Mouse (Mus musculus): ENCODE measurements around the gene Pyy. TPM values are rescaled to one million over a fixed set of nuclear protein-coding genes. Genes with fewer than 3 reads are reported as not detected.

Pyy gene
- polyA plus RNA-seq (2015; fragmentation: Nextera tagmentation; extraction: Ambion mirVana) = not detected in 2 replicates

DNA sequence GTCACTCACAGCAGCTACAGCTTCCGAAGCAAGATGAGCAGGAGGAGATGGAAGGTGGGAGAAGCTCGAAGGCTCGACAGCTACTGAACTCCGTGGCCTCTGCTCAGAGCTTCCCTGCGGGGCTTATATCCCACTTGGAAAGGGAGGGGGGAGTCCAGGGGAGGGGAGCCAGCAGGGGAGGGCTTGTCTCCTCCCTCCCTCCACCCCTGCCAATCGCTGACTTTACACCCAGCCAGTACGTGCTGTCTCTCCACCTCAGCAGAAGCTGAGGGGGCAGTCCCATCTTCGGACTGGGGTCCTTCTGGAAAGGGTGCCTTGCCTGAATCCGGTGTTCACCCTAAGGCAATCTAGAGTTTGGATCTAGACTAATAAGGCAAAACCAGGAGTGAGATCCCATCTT lies at the start of gene Pyy:
Gene Pyy, minus strand, starts transcription at position 101 of the 400 bp plus-strand sequence.
- peaks cover 3% of the 10 kb centered on the region; the same call in 1 of the 2 replicates for H3K4me1 ChIP-seq (replicated peaks)
- H3K27ac ChIP-seq = no peak within 1 kb of the TSS
- no peak within 1 kb of the TSS for H3K9ac ChIP-seq (replicated peaks)
- 15% methylated on average over 9 of the region's 9 CpGs for WGBS
- H3K4me3 ChIP-seq (replicated peaks) = no peak within 1 kb of the TSS
- no peak within 1 kb of the TSS; the same call in 1 of the 2 replicates for H3K4me2 ChIP-seq (replicated peaks)
- no peaks in the 10 kb centered on the region for H3K36me3 ChIP-seq
- no peaks in the 10 kb centered on the region for H3K9me3 ChIP-seq
- H3K27me3 ChIP-seq = peaks cover 67% of the 10 kb centered on the region
- no peak for ATAC-seq

DNA sequence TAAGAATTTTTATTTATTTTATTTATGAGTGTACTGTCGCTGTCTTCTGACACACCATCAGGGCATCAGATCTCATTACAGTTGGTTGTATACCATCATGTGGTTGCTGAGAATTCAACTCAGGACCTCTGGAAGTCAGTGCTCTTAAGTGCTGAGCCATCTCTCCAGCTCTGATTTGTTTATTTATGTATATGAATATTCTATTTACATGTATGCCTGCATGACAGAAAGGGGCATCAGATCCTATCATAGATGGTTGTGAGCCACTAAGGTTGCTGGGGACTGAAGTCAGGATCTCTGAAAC lies 49.1 kb upstream of the Pyy start:
- H3K9ac ChIP-seq (replicated peaks) = no peak overlapping the region

GRCm38 (mm10) chr11:102156039-102156785 lies 48.6 kb upstream of the Pyy start, which contains the start of gene Tmem101:
Tmem101 (minus strand) TSS chr11:102156404.
- under 1% methylated on average over 37 of the region's 37 CpGs for WGBS
- ATAC-seq = peak; percentile 95

More for the DNA sequence above, 49.1 kb upstream of the Pyy start:
- H3K4me3 ChIP-seq (replicated peaks) = no peak overlapping the region
- no peaks in the 10 kb centered on the region for H3K27me3 ChIP-seq
- peak overlapping the region; percentile 93; the same call in 1 of the 2 replicates for H3K4me2 ChIP-seq (replicated peaks)
- ATAC-seq = no peak; the same call in 1 of the 2 replicates
- H3K36me3 ChIP-seq = peaks cover 31% of the 10 kb centered on the region
- no peaks in the 10 kb centered on the region for H3K9me3 ChIP-seq
- H3K4me1 ChIP-seq (replicated peaks) = peaks cover 10% of the 10 kb centered on the region
- WGBS = 12% methylated on average over 1 of the region's 1 CpGs
- no peak overlapping the region for H3K27ac ChIP-seq

DNA sequence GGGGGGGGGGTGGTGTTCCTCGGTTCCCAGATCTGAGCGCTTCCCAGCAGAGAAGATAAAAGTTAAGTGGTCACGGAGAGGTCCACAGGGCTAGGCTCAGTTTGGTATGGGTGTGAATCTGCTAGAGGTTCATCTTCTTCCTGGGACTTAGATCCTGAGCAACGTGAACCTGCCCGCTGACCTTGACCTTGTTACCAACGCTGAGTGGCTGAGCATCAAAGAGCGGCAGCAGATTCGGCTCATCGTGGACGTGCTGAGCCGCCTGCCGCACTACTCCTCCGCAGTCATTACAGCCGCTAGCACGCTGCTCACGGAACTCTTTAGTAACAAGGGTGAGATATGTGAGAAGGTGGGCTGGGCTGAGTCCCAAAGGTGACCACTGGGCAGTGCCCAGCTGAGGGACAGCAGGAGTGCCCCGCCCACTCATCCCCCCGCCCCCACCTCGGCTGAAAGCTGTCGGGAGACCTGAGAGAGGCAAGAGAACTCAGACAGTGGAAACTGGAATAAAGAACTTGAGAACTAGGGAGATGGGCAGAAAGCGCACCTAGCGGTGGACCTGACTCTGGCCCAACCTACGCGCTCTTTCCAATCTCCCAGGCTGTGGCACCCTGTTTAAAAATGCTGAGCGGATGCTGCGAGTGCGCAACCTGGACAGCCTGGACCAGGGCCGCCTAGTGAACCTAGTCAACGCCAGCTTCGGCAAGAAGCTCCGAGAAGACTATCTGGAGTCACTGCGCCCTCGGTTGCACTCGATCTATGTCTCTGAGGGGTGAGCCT lies 39.8 kb upstream of the Pyy start:
- H3K27ac ChIP-seq = no peak overlapping the region
- H3K4me2 ChIP-seq (replicated peaks) = no peak overlapping the region
- H3K27me3 ChIP-seq = peaks cover 75% of the 10 kb centered on the region
- ATAC-seq = no peak
- peaks cover 2% of the 10 kb centered on the region for H3K36me3 ChIP-seq
- no peak overlapping the region for H3K9ac ChIP-seq (replicated peaks)
- no peaks in the 10 kb centered on the region for H3K9me3 ChIP-seq
- H3K4me3 ChIP-seq (replicated peaks) = no peak overlapping the region
- 14% methylated on average over 34 of the region's 34 CpGs for WGBS
- peaks cover 15% of the 10 kb centered on the region for H3K4me1 ChIP-seq (replicated peaks)

More at GRCm38 (mm10) chr11:102156039-102156785, 48.6 kb upstream of the Pyy start, which contains the start of gene Tmem101:
- H3K4me2 ChIP-seq (replicated peaks) = peak within 1 kb of the TSS; percentile 93
- H3K36me3 ChIP-seq = peaks cover 28% of the 10 kb centered on the region
- H3K27ac ChIP-seq = peak within 1 kb of the TSS; percentile 77
- peak within 1 kb of the TSS; percentile 71 for H3K9ac ChIP-seq (replicated peaks)
- H3K9me3 ChIP-seq = no peaks in the 10 kb centered on the region
- H3K4me3 ChIP-seq (replicated peaks) = peak within 1 kb of the TSS; percentile 67
- H3K4me1 ChIP-seq (replicated peaks) = peaks cover 10% of the 10 kb centered on the region
- H3K27me3 ChIP-seq = no peaks in the 10 kb centered on the region

- peaks cover 15% of the 10 kb centered on the region for H3K4me1 ChIP-seq (replicated peaks)
- ATAC-seq = no peak
- H3K4me2 ChIP-seq (replicated peaks) = no peak overlapping the region
- WGBS = 10% methylated on average over 17 of the region's 17 CpGs
- H3K36me3 ChIP-seq = no peaks in the 10 kb centered on the region
- H3K4me3 ChIP-seq (replicated peaks) = no peak overlapping the region
- peaks cover 76% of the 10 kb centered on the region for H3K27me3 ChIP-seq
- no peaks in the 10 kb centered on the region for H3K9me3 ChIP-seq
- no peak overlapping the region for H3K9ac ChIP-seq (replicated peaks)
- no peak overlapping the region for H3K27ac ChIP-seq
These were observed 38.9 kb upstream of the Pyy start for GRCm38 (mm10) chr11:102146531-102146930.

GRCm38 (mm10) chr11:102146005-102146404 lies 38.4 kb upstream of the Pyy start:
- H3K4me2 ChIP-seq (replicated peaks) = peak overlapping the region; percentile 39; the same call in 1 of the 2 replicates
- no peak overlapping the region for H3K27ac ChIP-seq
- no peaks in the 10 kb centered on the region for H3K36me3 ChIP-seq
- no peak overlapping the region for H3K4me3 ChIP-seq (replicated peaks)
- ATAC-seq = no peak
- 6% methylated on average over 16 of the region's 16 CpGs for WGBS
- no peaks in the 10 kb centered on the region for H3K9me3 ChIP-seq
- peaks cover 15% of the 10 kb centered on the region for H3K4me1 ChIP-seq (replicated peaks)
- H3K27me3 ChIP-seq = peaks cover 76% of the 10 kb centered on the region
- no peak overlapping the region for H3K9ac ChIP-seq (replicated peaks)

GRCm38 (mm10) chr11:102145471-102146001 lies 37.9 kb upstream of the Pyy start, which contains the start of gene Nags:
Nags (plus strand) TSS chr11:102145513.
- Histone ChIP-seq H3K27ac (no peak within 1 kb of the TSS), H3K9me3 (no peaks in the 10 kb centered on the region), H3K27me3 (peaks cover 76% of the 10 kb centered on the region), H3K4me3 (replicated peaks) (peak within 1 kb of the TSS; percentile 23), H3K36me3 (no peaks in the 10 kb centered on the region), H3K4me2 (replicated peaks) (peak within 1 kb of the TSS; percentile 39), H3K9ac (replicated peaks) (no peak within 1 kb of the TSS), H3K4me1 (replicated peaks) (peaks cover 15% of the 10 kb centered on the region)
- 0 out of 2 replicates have a peak, but pooled peaks have one; percentile 34 for ATAC-seq
- 2% methylated on average over 44 of the region's 50 CpGs for WGBS

DNA sequence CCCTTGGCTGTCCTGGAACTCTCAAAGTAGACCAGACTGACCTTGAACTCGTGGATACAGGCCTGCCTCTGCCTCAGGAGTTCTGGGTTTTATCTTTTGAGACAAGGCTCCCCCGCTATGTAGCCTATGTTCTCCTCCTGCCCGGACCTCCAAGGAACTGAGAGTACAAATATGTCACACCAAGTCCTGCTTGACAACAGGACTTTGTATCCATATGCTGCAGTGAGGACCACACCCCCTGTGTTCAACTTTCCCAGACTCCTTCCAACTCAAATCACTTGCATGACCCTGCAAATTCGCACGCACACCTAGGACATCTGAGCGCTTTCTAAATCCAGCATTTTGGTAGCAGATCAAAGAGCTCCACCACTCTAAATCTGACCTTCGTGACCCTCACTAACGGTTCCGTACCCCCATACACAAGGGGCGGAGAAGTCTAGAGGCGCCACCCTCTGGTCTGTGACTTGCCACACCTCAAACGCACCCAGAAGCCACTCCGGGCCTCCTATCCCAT lies 37.4 kb upstream of the Pyy start:
- H3K36me3 ChIP-seq = no peaks in the 10 kb centered on the region
- peak overlapping the region; percentile 23 for H3K4me3 ChIP-seq (replicated peaks)
- peak overlapping the region; percentile 39 for H3K4me2 ChIP-seq (replicated peaks)
- H3K4me1 ChIP-seq (replicated peaks) = peaks cover 15% of the 10 kb centered on the region
- H3K27me3 ChIP-seq = peaks cover 76% of the 10 kb centered on the region
- H3K9ac ChIP-seq (replicated peaks) = no peak overlapping the region
- no peak for ATAC-seq
- H3K27ac ChIP-seq = no peak overlapping the region
- no peaks in the 10 kb centered on the region for H3K9me3 ChIP-seq
- 23% methylated on average over 13 of the region's 13 CpGs for WGBS

GRCm38 (mm10) chr11:102142355-102142754 lies 34.7 kb upstream of the Pyy start:
- no peak for ATAC-seq
- Histone ChIP-seq H3K4me3 (replicated peaks) (no peak overlapping the region), H3K9ac (replicated peaks) (no peak overlapping the region; the same call in 1 of the 2 replicates), H3K27ac (no peak overlapping the region), H3K36me3 (no peaks in the 10 kb centered on the region), H3K4me2 (replicated peaks) (no peak overlapping the region), H3K4me1 (replicated peaks) (peaks cover 18% of the 10 kb centered on the region), H3K27me3 (peaks cover 58% of the 10 kb centered on the region), H3K9me3 (no peaks in the 10 kb centered on the region)
- WGBS = 71% methylated on average over 7 of the region's 7 CpGs

GRCm38 (mm10) chr11:102140508-102140907 lies 32.9 kb upstream of the Pyy start:
- Histone ChIP-seq H3K4me2 (replicated peaks) (no peak overlapping the region), H3K4me1 (replicated peaks) (peaks cover 6% of the 10 kb centered on the region), H3K27ac (no peak overlapping the region), H3K4me3 (replicated peaks) (no peak overlapping the region), H3K36me3 (no peaks in the 10 kb centered on the region), H3K9ac (replicated peaks) (no peak overlapping the region), H3K9me3 (no peaks in the 10 kb centered on the region), H3K27me3 (peaks cover 49% of the 10 kb centered on the region)
- 6% methylated on average over 5 of the region's 5 CpGs for WGBS
- no peak for ATAC-seq

- H3K27me3 ChIP-seq = peaks cover 28% of the 10 kb centered on the region
- under 1% methylated on average over 18 of the region's 18 CpGs for WGBS
These were observed 30.8 kb upstream of the Pyy start for GRCm38 (mm10) chr11:102138447-102138740.

More at GRCm38 (mm10) chr11:102138447-102138740, 30.8 kb upstream of the Pyy start:
- Histone ChIP-seq H3K4me2 (replicated peaks) (peak overlapping the region; percentile 52), H3K27ac (no peak overlapping the region), H3K9me3 (no peaks in the 10 kb centered on the region), H3K9ac (replicated peaks) (no peak overlapping the region), H3K4me3 (replicated peaks) (peak overlapping the region; percentile 11), H3K4me1 (replicated peaks) (peaks cover 13% of the 10 kb centered on the region; the same call in 1 of the 2 replicates), H3K36me3 (no peaks in the 10 kb centered on the region)
- ATAC-seq = peak; percentile 71; the same call in 1 of the 2 replicates
